Mouse (Mus musculus): ENCODE data around the gene March2. TPM values are rescaled to one million over a fixed set of nuclear protein-coding genes. Genes with fewer than 3 reads are reported as not detected.
A peak's percentile ranks its signal among the peaks of the same experiment; 100 is the strongest.

March2 gene
- 62.2 and 63.9 TPM in 2 replicates for polyA plus RNA-seq (2014; fragmentation: Nextera tagmentation; extraction: Ambion mirVana)

- Histone ChIP-seq H3K4me2 (ENCODE audit: low read depth, low read length) (peak within 1 kb of the TSS; percentile 77), H3K9me3 (ENCODE audit: control insufficient read depth, low read length) (no peaks in the 10 kb centered on the region), H3K36me3 (ENCODE audit: control insufficient read depth, insufficient read depth, low read length) (no peaks in the 10 kb centered on the region), H3K27ac (replicated peaks; ENCODE audit: low read depth, low read length) (no peak within 1 kb of the TSS; the same call in 1 of the 2 replicates), H3K4me3 (ENCODE audit: low read depth, low read length) (peak within 1 kb of the TSS; percentile 91), H3K4me1 (ENCODE audit: control insufficient read depth, insufficient read depth, low read length) (0 out of 2 replicates have a peak, but pooled peaks cover 4% of the 10 kb centered on the region), H3K9ac (ENCODE audit: low read depth, low read length) (peak within 1 kb of the TSS; percentile 72), H3K27me3 (replicated peaks; ENCODE audit: control insufficient read depth, insufficient read depth, low read length) (no peaks in the 10 kb centered on the region)
- DNase-seq (ENCODE audit: low spot score) (peak; percentile 98), ATAC-seq (ENCODE audit: low read depth) (peak; percentile 100)
- under 1% methylated on average over 28 of the region's 46 CpGs for WGBS
Measured at GRCm38 (mm10) chr17:33718384-33718881, at the start of gene March2. Gene March2 (minus strand): TSS chr17:33718670.

- no peak for ATAC-seq (ENCODE audit: low read depth)
Measured at GRCm38 (mm10) chr17:33766389-33766788, 47.9 kb upstream of the March2 start.

DNA sequence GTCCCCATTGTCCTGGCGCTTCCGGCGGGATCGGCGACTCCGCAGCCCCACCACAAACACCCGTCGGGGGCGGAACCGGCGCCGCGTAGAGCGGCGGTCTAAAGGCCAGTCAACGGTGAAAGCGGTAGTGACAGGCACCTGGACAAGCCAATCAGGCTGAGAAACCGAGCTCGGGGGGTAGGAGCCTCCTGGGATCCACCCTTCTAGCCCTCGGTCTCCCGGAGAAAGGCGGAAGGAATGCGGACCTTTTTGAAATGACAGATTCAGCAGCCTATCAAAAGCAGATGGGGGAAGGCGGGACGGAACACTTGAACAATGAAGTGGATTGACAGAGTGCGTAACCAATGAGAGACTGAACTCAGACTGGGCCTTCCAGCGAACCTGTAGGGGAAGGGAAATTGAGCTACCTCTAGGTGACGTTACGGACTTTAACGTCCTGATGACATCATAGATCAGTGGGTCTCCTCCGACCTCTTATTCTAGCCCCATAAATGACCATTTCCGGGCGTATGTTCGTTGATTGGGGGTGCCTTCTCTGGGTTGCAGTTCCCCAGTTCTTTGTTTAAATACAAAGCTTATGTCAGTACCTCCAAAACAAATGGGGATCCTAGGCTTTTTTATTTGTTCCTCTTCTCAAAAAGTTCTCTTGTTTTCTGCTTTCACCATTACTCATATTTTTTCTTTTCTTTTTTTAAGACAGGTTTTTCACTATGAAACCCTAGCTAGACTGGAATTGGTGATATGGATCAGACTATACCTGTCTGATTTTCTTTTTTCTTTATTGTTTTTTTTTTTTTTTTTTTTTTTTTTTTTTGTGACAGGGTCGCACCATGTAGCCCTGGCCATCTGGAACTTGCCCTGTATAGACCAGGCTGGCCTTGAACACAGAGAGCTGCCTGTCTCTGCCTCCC, 42.0 kb upstream of the March2 start, which contains the start of gene Rab11b:
Rab11b (minus strand) TSS at position 276 of the 911 bp plus-strand sequence.
- Histone ChIP-seq H3K27me3 (replicated peaks; ENCODE audit: control insufficient read depth, insufficient read depth, low read length) (no peaks in the 10 kb centered on the region), H3K9me3 (ENCODE audit: control insufficient read depth, low read length) (no peaks in the 10 kb centered on the region), H3K27ac (replicated peaks; ENCODE audit: low read depth, low read length) (peak within 1 kb of the TSS; percentile 98), H3K4me2 (ENCODE audit: low read depth, low read length) (peak within 1 kb of the TSS; percentile 67), H3K9ac (ENCODE audit: low read depth, low read length) (peak within 1 kb of the TSS; percentile 92), H3K4me3 (ENCODE audit: low read depth, low read length) (peak within 1 kb of the TSS; percentile 57), H3K36me3 (ENCODE audit: control insufficient read depth, insufficient read depth, low read length) (peaks cover 8% of the 10 kb centered on the region; the same call in 1 of the 2 replicates), H3K4me1 (ENCODE audit: control insufficient read depth, insufficient read depth, low read length) (peaks cover 24% of the 10 kb centered on the region)
- ATAC-seq (ENCODE audit: low read depth) (peak; percentile 99), DNase-seq (ENCODE audit: low spot score) (peak; percentile 100)
- 3% methylated on average over 35 of the region's 35 CpGs for WGBS

More at GRCm38 (mm10) chr17:33766389-33766788, 47.9 kb upstream of the March2 start:
- Histone ChIP-seq H3K4me3 (ENCODE audit: low read depth, low read length) (no peak overlapping the region), H3K27me3 (replicated peaks; ENCODE audit: control insufficient read depth, insufficient read depth, low read length) (no peaks in the 10 kb centered on the region), H3K36me3 (ENCODE audit: control insufficient read depth, insufficient read depth, low read length) (no peaks in the 10 kb centered on the region), H3K4me2 (ENCODE audit: low read depth, low read length) (no peak overlapping the region), H3K4me1 (ENCODE audit: control insufficient read depth, insufficient read depth, low read length) (no peaks in the 10 kb centered on the region), H3K27ac (replicated peaks; ENCODE audit: low read depth, low read length) (no peak overlapping the region), H3K9ac (ENCODE audit: low read depth, low read length) (no peak overlapping the region), H3K9me3 (ENCODE audit: control insufficient read depth, low read length) (no peaks in the 10 kb centered on the region)
- 76% methylated on average over 3 of the region's 3 CpGs for WGBS
- DNase-seq (ENCODE audit: low spot score), result no peak

DNA sequence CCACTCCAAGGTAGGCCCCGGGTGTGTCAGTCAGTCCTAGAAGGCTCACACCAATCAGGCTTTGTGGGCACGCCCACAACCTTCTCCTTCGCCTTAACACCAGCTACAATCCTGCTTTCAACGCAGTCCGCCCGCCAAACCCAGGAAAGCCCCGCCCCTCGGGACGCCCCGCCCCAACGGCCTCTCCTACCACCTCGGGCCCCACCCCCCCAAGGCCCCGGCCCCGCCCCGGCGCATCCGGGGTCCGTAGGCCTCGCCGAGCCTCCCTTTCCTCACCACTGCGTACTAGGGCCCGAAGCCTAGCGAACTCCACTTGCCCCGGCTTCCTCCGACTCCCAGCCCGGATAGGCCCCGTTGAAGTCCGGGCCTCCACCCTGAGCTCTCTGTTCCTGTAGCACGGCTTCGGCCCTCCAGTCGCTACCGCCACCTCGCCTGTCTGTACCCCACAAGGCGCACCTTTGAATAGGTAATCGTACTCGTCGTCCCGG, 41.3 kb upstream of the March2 start:
- peak overlapping the region; percentile 92 for H3K9ac ChIP-seq (ENCODE audit: low read depth, low read length)
- peak overlapping the region; percentile 98 for H3K27ac ChIP-seq (replicated peaks; ENCODE audit: low read depth, low read length)
- peak; percentile 84 for ATAC-seq (ENCODE audit: low read depth)
- H3K4me1 ChIP-seq (ENCODE audit: control insufficient read depth, insufficient read depth, low read length), result peaks cover 27% of the 10 kb centered on the region
- 1% methylated on average over 24 of the region's 38 CpGs for WGBS
- peak; percentile 95 for DNase-seq (ENCODE audit: low spot score)
- no peaks in the 10 kb centered on the region for H3K9me3 ChIP-seq (ENCODE audit: control insufficient read depth, low read length)
- H3K4me2 ChIP-seq (ENCODE audit: low read depth, low read length), result peak overlapping the region; percentile 67
- H3K4me3 ChIP-seq (ENCODE audit: low read depth, low read length), result peak overlapping the region; percentile 57
- H3K36me3 ChIP-seq (ENCODE audit: control insufficient read depth, insufficient read depth, low read length), result peaks cover 8% of the 10 kb centered on the region; the same call in 1 of the 2 replicates
- no peaks in the 10 kb centered on the region for H3K27me3 ChIP-seq (replicated peaks; ENCODE audit: control insufficient read depth, insufficient read depth, low read length)

GRCm38 (mm10) chr17:33757231-33757630, 38.8 kb upstream of the March2 start:
- H3K9me3 ChIP-seq (ENCODE audit: control insufficient read depth, low read length), result no peaks in the 10 kb centered on the region
- no peak overlapping the region for H3K27ac ChIP-seq (replicated peaks; ENCODE audit: low read depth, low read length)
- WGBS, result 62% methylated on average over 4 of the region's 4 CpGs
- H3K36me3 ChIP-seq (ENCODE audit: control insufficient read depth, insufficient read depth, low read length), result peaks cover 16% of the 10 kb centered on the region; the same call in 1 of the 2 replicates
- H3K27me3 ChIP-seq (replicated peaks; ENCODE audit: control insufficient read depth, insufficient read depth, low read length), result no peaks in the 10 kb centered on the region
- DNase-seq (ENCODE audit: low spot score), result no peak
- no peak for ATAC-seq (ENCODE audit: low read depth)
- H3K4me3 ChIP-seq (ENCODE audit: low read depth, low read length), result no peak overlapping the region
- H3K9ac ChIP-seq (ENCODE audit: low read depth, low read length), result no peak overlapping the region
- 0 out of 2 replicates have a peak overlapping the region, but pooled peaks have one; percentile 10 for H3K4me2 ChIP-seq (ENCODE audit: low read depth, low read length)
- peaks cover 31% of the 10 kb centered on the region for H3K4me1 ChIP-seq (ENCODE audit: control insufficient read depth, insufficient read depth, low read length)

- H3K36me3 ChIP-seq (ENCODE audit: control insufficient read depth, insufficient read depth, low read length), result peaks cover 20% of the 10 kb centered on the region; the same call in 1 of the 2 replicates
- no peaks in the 10 kb centered on the region for H3K9me3 ChIP-seq (ENCODE audit: control insufficient read depth, low read length)
- H3K4me2 ChIP-seq (ENCODE audit: low read depth, low read length), result no peak overlapping the region
- H3K27me3 ChIP-seq (replicated peaks; ENCODE audit: control insufficient read depth, insufficient read depth, low read length), result no peaks in the 10 kb centered on the region
- ATAC-seq (ENCODE audit: low read depth), result no peak
- no peak overlapping the region for H3K9ac ChIP-seq (ENCODE audit: low read depth, low read length)
- DNase-seq (ENCODE audit: low spot score), result no peak
- H3K4me3 ChIP-seq (ENCODE audit: low read depth, low read length), result no peak overlapping the region
- H3K27ac ChIP-seq (replicated peaks; ENCODE audit: low read depth, low read length), result no peak overlapping the region
- H3K4me1 ChIP-seq (ENCODE audit: control insufficient read depth, insufficient read depth, low read length), result peaks cover 31% of the 10 kb centered on the region
- 87% methylated on average over 3 of the region's 3 CpGs for WGBS
Measured at GRCm38 (mm10) chr17:33756108-33756790, 37.8 kb upstream of the March2 start.

DNA sequence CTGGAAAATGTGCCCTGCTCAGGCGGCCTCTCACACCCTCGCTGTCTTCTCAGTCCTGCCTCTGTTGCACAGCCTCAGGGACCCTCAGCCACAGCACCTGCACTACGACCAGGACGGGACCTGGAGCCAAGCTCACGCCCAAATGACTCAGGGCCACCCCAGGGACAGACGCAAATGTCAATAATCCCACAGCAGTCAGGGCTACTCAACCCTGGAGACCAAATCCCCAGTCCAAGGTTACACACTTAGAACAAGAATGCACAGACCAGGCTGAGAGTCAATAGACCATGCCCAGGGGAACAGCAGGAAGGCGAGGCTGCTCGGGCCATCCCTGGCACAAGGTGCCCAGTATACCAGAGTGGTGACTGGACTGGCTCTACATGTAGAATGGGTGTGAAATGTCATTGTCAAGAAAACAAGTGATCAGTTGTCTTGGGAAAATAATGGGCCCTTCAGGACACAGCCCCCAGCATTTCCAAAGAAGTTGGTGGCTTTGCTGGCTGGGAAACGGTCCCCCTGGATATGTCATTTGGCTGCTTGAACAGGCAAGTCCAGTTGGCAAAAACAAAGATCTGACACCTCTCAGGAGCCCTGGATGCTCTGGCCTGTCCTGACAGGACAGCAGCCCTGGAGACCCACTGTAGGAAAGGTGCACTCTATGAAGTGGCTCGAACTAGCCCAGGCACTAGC, 37.1 kb upstream of the March2 start:
- H3K4me2 ChIP-seq (ENCODE audit: low read depth, low read length), result no peak overlapping the region
- no peak overlapping the region for H3K4me3 ChIP-seq (ENCODE audit: low read depth, low read length)
- DNase-seq (ENCODE audit: low spot score) (no peak), ATAC-seq (ENCODE audit: low read depth) (no peak)
- 81% methylated on average over 10 of the region's 10 CpGs for WGBS
- H3K27ac ChIP-seq (replicated peaks; ENCODE audit: low read depth, low read length), result no peak overlapping the region
- H3K9ac ChIP-seq (ENCODE audit: low read depth, low read length), result no peak overlapping the region
- peaks cover 31% of the 10 kb centered on the region for H3K4me1 ChIP-seq (ENCODE audit: control insufficient read depth, insufficient read depth, low read length)
- H3K27me3 ChIP-seq (replicated peaks; ENCODE audit: control insufficient read depth, insufficient read depth, low read length), result no peaks in the 10 kb centered on the region
- H3K36me3 ChIP-seq (ENCODE audit: control insufficient read depth, insufficient read depth, low read length), result peaks cover 25% of the 10 kb centered on the region; the same call in 1 of the 2 replicates
- no peaks in the 10 kb centered on the region for H3K9me3 ChIP-seq (ENCODE audit: control insufficient read depth, low read length)

- ATAC-seq (ENCODE audit: low read depth) (no peak), DNase-seq (ENCODE audit: low spot score) (no peak)
- H3K27me3 ChIP-seq (replicated peaks; ENCODE audit: control insufficient read depth, insufficient read depth, low read length), result no peaks in the 10 kb centered on the region
- H3K4me1 ChIP-seq (ENCODE audit: control insufficient read depth, insufficient read depth, low read length), result peaks cover 31% of the 10 kb centered on the region
- 70% methylated on average over 1 of the region's 1 CpGs for WGBS
- H3K4me2 ChIP-seq (ENCODE audit: low read depth, low read length), result no peak overlapping the region
- H3K9ac ChIP-seq (ENCODE audit: low read depth, low read length), result no peak overlapping the region
- H3K27ac ChIP-seq (replicated peaks; ENCODE audit: low read depth, low read length), result no peak overlapping the region
- H3K36me3 ChIP-seq (ENCODE audit: control insufficient read depth, insufficient read depth, low read length), result peaks cover 25% of the 10 kb centered on the region; the same call in 1 of the 2 replicates
- H3K9me3 ChIP-seq (ENCODE audit: control insufficient read depth, low read length), result no peaks in the 10 kb centered on the region
- no peak overlapping the region for H3K4me3 ChIP-seq (ENCODE audit: low read depth, low read length)
Measured at GRCm38 (mm10) chr17:33754656-33755055, 36.2 kb upstream of the March2 start.
